Mouse (Mus musculus): Measurements from ENCODE around the gene Gm4779.
"Not testable (repeated sequence)": the region's sequence is repeated elsewhere in the genome, so short reads cannot be mapped to it uniquely, and the experiment has no call there.

The Gm4779 gene

GRCm38 (mm10) chrX:101794342-101794741, at the start of gene Gm4779, which contains the start of gene 8030474K03Rik:
TSS of gene Gm4779 (minus strand) at chrX:101794423.
TSS of gene 8030474K03Rik (plus strand) at chrX:101794656.
- ATAC-seq (ENCODE audit: low TSS enrichment), result no peak

DNA sequence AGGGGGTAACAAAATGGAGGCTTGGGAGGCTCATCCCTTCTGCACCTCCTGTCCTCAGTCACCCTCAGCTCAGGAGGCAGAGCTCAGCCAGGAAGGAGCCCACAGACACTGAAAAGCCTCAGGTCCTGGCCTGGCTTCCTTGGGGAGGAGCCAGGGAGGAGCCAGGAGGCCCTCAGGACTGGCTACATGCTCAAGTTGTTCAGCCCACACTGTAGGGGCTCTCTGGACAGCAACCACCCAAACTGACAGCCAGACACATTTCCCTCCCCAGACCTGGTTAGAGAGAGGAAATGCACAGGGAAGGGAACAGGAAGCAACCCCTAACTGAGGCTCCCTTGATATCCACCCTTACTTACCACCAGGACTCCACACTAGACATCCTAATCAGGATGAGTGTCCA, 25.8 kb upstream of the Gm4779 start:
- ATAC-seq (ENCODE audit: low TSS enrichment), result not testable (repeated sequence)

DNA sequence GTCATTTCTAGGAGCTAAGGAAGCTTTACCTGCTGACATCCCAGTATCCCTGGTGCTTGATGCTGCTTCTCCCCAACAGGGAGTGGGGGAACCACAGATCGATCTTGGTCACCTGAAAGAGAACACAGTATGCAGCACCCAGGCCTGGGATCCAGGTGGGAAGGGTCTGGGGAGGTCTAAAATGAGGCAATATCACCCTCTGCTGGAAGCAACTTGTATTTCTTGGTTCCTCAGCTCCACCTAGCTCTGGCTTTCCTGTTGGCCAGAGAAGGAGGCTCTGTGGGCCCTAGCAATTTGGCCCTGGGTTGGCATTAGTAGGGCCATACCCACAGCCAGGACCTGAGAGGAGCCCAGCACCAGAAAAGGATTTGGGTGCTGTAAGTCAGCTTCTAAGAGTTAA, 24.9 kb upstream of the Gm4779 start:
- ATAC-seq (ENCODE audit: low TSS enrichment), result no peak

- ATAC-seq (ENCODE audit: low TSS enrichment), result peak; percentile 50; the same call in 1 of the 2 replicates
Measured at GRCm38 (mm10) chrX:101811750-101812149, 17.5 kb upstream of the Gm4779 start.

DNA sequence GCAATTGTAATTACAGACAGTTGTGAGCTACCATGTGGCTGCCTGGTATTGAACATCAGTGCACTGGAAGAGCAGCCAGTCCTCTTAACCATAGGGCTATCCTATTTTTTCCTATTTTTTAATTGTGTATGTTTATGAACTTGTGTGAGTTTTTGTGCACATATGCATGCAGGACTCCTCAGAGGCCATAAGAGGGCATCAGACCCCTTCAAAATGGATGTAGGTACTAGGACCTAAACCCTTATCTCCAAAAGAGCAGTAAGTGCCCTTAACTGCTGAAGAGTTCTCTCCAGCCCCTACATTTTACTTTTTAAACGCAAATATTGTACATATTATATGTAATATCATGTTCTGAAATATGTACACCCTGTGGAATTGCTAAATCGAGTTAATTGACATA, 11.3 kb upstream of the Gm4779 start:
- ATAC-seq (ENCODE audit: low TSS enrichment), result peak; percentile 62; the same call in 1 of the 2 replicates

DNA sequence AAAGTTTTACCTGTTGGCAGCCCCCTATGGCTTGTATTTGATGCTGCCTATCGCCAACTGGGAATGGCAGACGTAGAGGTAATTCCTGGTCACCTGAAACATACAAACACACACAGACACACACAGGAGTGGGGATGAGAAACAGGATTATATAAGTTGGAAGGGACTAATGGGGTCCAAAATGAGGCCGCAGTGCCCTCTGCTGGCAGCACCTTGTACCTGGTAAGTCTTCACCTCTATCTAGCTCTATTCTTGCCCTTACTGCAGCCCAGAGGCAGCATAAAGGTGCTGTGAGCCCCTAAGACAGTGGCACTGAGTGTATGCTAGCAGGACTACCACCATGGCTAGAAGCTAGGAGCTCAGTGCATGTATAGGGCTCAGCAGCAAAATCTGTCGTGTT, 2.7 kb downstream of the Gm4779 start:
- ATAC-seq (ENCODE audit: low TSS enrichment), result peak; percentile 74

- ATAC-seq (ENCODE audit: low TSS enrichment), result peak; percentile 76
Measured at GRCm38 (mm10) chrX:101772035-101772434, 22.2 kb downstream of the Gm4779 start.

- ATAC-seq (ENCODE audit: low TSS enrichment), result no peak
Measured at GRCm38 (mm10) chrX:101770307-101770706, 23.9 kb downstream of the Gm4779 start.

DNA sequence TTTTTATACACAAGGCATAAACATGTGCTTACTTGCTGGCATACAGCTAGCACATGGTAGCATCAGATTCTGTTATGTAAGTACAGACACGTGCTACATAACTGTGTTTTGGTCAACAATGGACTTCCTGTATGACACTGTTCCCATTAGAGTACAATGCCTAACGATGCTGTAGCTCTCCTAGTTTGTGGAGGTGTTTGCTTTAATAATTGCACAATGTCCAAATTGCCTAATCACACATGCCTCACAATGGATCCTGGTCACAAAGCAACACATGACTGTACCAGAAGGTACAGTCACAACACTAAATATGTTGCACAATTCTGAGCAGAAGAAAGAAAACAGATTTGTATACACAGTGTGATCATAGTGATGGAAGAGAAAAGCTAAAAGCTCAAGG, 24.7 kb downstream of the Gm4779 start:
- ATAC-seq (ENCODE audit: low TSS enrichment), result no peak

DNA sequence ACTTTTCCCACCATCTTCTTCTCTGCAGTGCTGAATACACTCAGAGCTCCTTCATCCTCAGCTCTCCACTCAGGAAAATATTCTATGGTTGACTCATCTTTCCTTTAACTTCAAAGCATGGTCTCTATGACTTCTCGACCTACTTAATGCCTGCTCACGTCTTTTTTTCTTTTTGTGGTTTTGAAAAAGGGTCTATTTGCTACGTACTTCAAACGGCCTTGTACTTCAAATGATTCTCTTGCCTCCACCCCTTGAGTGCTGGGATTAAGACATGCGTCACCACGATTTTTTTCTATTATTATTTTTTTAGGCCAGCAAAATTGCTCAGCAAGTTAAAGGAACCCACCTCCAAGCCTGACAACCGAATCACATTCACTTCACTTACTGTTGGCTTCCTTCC, 26.9 kb downstream of the Gm4779 start:
- ATAC-seq (ENCODE audit: low TSS enrichment), result no peak

DNA sequence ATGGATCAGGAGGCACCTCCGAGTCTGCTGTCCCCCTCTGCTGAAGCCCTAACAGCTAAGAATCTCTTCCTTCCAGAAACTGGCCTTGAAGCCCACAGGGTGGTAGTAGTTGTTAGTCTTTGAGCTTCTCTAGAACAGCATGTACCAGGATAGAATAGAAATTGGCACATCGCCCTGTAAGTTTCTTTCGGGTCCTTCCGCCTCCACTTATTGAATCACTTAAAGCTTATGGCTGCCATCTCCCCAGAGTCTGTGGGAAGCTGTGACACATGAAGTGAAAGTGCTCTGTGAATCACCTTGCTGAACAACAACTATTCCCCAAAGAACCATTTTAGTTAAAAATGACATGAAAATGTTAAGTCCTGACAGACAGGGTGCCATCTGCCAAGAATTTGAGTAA, 29.1 kb downstream of the Gm4779 start:
- peak; percentile 76 for ATAC-seq (ENCODE audit: low TSS enrichment)

GRCm38 (mm10) chrX:101764621-101765020, 29.6 kb downstream of the Gm4779 start:
- no peak for ATAC-seq (ENCODE audit: low TSS enrichment)

DNA sequence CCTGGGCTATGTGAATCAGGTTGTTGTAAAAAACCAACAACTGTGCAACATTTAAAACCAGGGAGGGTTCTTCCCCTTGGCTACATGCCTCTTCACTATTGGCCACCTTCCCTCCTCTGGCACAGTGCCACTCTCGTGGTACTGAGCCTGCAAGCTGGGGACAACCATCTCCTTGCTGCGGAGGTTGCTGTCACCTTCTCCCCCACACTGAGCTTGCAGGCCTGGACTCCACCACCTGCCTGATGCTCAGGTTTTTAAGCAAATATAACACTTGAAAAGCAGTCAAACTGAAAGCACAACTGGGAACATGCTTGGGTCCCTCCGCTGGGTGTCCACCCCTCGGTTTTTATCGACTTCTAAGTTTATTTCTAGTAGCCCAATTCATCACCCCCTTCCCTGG, 39.7 kb downstream of the Gm4779 start:
- peak; percentile 62 for ATAC-seq (ENCODE audit: low TSS enrichment)

- ATAC-seq (ENCODE audit: low TSS enrichment), result no peak
Measured at GRCm38 (mm10) chrX:101750144-101750543, 44.1 kb downstream of the Gm4779 start.

DNA sequence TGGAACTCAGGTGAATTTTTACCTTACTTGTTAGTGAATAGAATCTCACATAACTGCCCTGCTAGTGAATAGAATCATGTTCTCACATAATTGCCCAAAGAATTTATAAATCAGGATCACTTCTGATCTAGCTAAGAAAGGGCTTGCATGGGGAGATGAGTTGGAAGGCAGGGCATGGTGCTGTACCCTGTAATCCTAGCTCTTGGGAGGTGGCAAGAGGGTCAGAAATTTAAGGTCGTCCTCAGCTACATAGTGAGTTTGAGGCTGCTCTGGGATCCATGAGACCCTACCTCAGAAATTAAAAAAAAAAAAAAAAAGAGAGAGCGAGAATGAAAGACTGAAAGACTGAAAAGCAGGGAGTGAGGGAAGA, 53.2 kb downstream of the Gm4779 start:
- no peak for ATAC-seq (ENCODE audit: low TSS enrichment)

GRCm38 (mm10) chrX:101740335-101741063, 53.7 kb downstream of the Gm4779 start:
- ATAC-seq (ENCODE audit: low TSS enrichment), result peak; percentile 85; the same call in 1 of the 2 replicates

Measured in frontal cortex, adult (tissue).